11 mouse cellular contexts compared by ENCODE assay signal in the genomic region with DNA sequence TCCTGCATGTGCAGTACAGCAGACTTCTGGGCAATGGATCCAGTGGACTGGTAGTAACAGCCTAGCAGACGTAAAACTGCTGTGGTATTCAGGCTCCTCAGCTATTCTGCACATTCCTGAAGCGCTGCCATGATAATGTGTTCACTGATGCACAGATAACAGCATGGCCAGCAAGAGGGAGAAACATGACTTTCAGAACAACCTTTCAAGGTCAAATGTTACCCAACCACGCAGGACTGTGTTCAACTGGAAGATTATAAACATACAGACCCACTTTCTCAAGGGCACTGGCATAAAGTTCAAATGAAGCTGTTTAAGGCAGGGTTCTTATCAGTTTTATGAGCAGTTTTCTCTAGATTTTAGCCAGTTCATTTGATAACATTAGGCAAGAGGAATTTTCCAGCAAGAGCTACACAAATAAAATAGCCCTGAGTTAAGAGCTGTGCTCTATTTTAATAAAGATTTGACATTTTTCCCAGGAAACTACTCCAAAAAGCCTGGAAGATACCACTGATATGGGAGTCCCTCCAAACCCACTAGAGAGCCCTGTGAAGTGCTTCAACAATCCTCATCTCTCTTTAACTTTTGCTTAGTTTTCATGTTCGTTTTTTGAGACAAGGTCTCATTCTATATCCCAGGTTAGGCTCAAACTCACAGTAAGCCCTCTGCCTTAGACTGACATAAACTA.
DNase-seq lines count a peak whose midpoint lies in the region; ATAC-seq and TF ChIP-seq lines count a peak whose summit lies in the region.
"Had no signal": no experiment of that assay in that cellular context is flagged by ENCODE, and none has a peak within 500 bp of the region (broad histone marks: within the 10 kb centered on the region; RNA-seq: fewer than 3 reads in every experiment).

No protein-coding gene starts in this region.

- TF ChIP-seq POLR2A in lung, adult 2 months (IDR thresholded peaks at IDR 0.05; ENCODE audit: borderline replicate concordance, extremely low read depth, low read depth, low read length) = no peak

- H3K4me3 ChIP-seq in embryonic facial prominence, embryonic 14.5 days (ENCODE audit: low read depth, low read length) = no peak overlapping the region
- H3K4me3 ChIP-seq in embryonic facial prominence, embryonic 10.5 days = no peak overlapping the region
- H3K4me3 ChIP-seq in lung, adult 2 months (replicated peaks; ENCODE audit: extremely low read depth, low read depth, low read length) = no peak overlapping the region
- H3K4me3 ChIP-seq: heart, adult 2 months; limb, embryonic 13.5 days had no signal

- 68% methylated on average over 4 of the region's 4 CpGs for WGBS in embryonic facial prominence, embryonic 14.5 days
- WGBS in embryonic facial prominence, embryonic 10.5 days = 63% methylated on average over 4 of the region's 4 CpGs
- 41% methylated on average over 4 of the region's 4 CpGs for WGBS in lung, adult 2 months

- no peak overlapping the region for H3K9ac ChIP-seq in embryonic facial prominence, embryonic 14.5 days (ENCODE audit: low read depth, low read length)
- H3K9ac ChIP-seq: limb, embryonic 13.5 days had no signal

- H3K27ac ChIP-seq in embryonic facial prominence, embryonic 14.5 days (replicated peaks; ENCODE audit: low read depth, low read length) = no peak overlapping the region
- H3K27ac ChIP-seq in embryonic facial prominence, embryonic 10.5 days (replicated peaks) = no peak overlapping the region
- H3K27ac ChIP-seq: heart, adult 2 months; limb, embryonic 13.5 days had no signal

- no peak for ATAC-seq in embryonic facial prominence, embryonic 14.5 days (ENCODE audit: low read depth)

- no peak for TF ChIP-seq CTCF in lung, adult 2 months (IDR thresholded peaks at IDR 0.05; ENCODE audit: insufficient read depth, low read length)

- no peak overlapping the region for H3K4me2 ChIP-seq in embryonic facial prominence, embryonic 14.5 days (ENCODE audit: low read depth, low read length)
- H3K4me2 ChIP-seq: limb, embryonic 13.5 days had no signal

- peak; percentile 27 for DNase-seq in embryonic facial prominence, embryonic 14.5 days (ENCODE audit: low spot score)
- DNase-seq in embryonic facial prominence, embryonic 10.5 days (ENCODE audit: low spot score) = no peak
- DNase-seq in 3134 (ENCODE audit: extremely low read depth, insufficient read length, low spot score) = peak; percentile 14
- DNase-seq in embryo, embryonic 10.5 days (ENCODE audit: low spot score) = peak; percentile 32
- peak; percentile 12 for DNase-seq in lung, adult 2 months
- DNase-seq in gastrocnemius, adult 18-20 months (ENCODE audit: low spot score) = no peak
- DNase-seq in frontal cortex, postnatal 10 days (ENCODE audit: low spot score in 2 of 2) = no peak
- no peak for DNase-seq in right cerebral cortex, postnatal 36 days (ENCODE audit: low spot score in 2 of 2)
- DNase-seq: cerebellum, adult 11 months had no signal

- H3K4me1 ChIP-seq in embryonic facial prominence, embryonic 14.5 days (ENCODE audit: control insufficient read depth, insufficient read depth, low read length) = no peaks in the 10 kb centered on the region
- no peaks in the 10 kb centered on the region for H3K4me1 ChIP-seq in embryonic facial prominence, embryonic 10.5 days
- H3K4me1 ChIP-seq in lung, adult 2 months (ENCODE audit: control insufficient read depth, insufficient read depth, low read length) = peaks cover 2% of the 10 kb centered on the region; the same call in 1 of the 2 replicates
- H3K4me1 ChIP-seq: limb, embryonic 13.5 days had no signal

- 0 out of 2 replicates have a peak, but pooled peaks cover 2% of the 10 kb centered on the region for H3K9me3 ChIP-seq in embryonic facial prominence, embryonic 14.5 days (ENCODE audit: control insufficient read depth, low read length)
- no peaks in the 10 kb centered on the region for H3K9me3 ChIP-seq in embryonic facial prominence, embryonic 10.5 days
- H3K9me3 ChIP-seq: limb, embryonic 13.5 days had no signal

- no peaks in the 10 kb centered on the region for H3K36me3 ChIP-seq in embryonic facial prominence, embryonic 14.5 days (ENCODE audit: control insufficient read depth, insufficient read depth, low read length)
- no peaks in the 10 kb centered on the region for H3K36me3 ChIP-seq in embryonic facial prominence, embryonic 10.5 days (replicated peaks)
- H3K36me3 ChIP-seq: limb, embryonic 13.5 days had no signal

- no peaks in the 10 kb centered on the region; the same call in 1 of the 2 replicates for H3K27me3 ChIP-seq in embryonic facial prominence, embryonic 14.5 days (replicated peaks; ENCODE audit: control insufficient read depth, insufficient read depth, low read length)
- no peaks in the 10 kb centered on the region for H3K27me3 ChIP-seq in embryonic facial prominence, embryonic 10.5 days (replicated peaks; ENCODE audit: low read depth, poor library complexity, severe bottlenecking)
- H3K27me3 ChIP-seq: limb, embryonic 13.5 days had no signal

Comparison
In these comparisons a context has a peak if more than half of its experiments do, and no peak if none do; other contexts are left out.
1. DNase-seq: peak in embryonic facial prominence, embryonic 14.5 days (single experiment), 3134 (single experiment), embryo, embryonic 10.5 days (single experiment) and lung, adult 2 months (single experiment); none in embryonic facial prominence, embryonic 10.5 days (single experiment), gastrocnemius, adult 18-20 months (single experiment), frontal cortex, postnatal 10 days (0 of 2) and right cerebral cortex, postnatal 36 days (0 of 2).